Mouse (Mus musculus): ENCODE data around the gene Nup155. TPM values are rescaled to one million over a fixed set of nuclear protein-coding genes. Genes with fewer than 3 reads are reported as not detected.
"Not testable (repeated sequence)": the region's sequence is repeated elsewhere in the genome, so short reads cannot be mapped to it uniquely, and the experiment has no call there.

The Nup155 gene
- total RNA-seq (2015), result 46.8 and 61.2 TPM in 2 replicates
- total RNA-seq (2017), result 47.9 and 57.7 TPM in 2 replicates

DNA sequence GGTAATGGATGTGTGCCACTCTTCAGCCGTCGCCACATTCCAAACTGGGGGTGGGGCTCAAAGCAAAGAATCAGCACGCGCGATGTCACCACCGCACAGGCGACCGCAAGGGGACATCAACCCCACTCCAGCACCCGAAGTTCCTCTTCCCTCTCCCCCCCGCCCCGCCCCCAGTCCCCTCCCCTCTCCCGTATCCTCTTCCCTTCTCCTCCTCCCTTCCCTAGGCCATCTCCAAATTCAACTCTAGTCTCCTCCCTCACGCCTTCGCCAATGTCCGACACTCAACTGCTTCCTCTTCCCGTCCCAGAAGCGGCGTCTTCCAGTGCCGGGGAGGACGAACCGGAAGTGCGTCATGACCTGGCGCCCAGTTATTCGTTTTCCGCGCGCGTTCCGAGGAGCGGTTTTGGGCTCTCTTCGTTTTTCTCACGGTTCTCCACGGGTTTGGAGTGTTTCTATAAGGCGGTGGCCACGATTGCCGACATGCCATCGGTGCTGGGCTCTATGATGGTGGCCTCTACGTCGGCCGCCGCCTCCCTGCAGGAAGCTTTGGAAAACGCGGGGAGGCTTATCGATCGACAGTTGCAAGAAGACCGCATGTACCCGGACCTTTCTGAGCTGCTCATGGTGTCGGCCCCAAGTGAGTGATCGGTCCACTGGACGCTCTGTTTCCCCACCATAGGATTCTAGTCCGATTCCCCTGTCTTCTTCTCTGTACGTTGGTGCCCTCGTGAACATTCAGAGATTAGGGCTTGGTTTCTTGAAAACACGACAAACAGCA, at the start of gene Nup155:
Gene Nup155, plus strand, starts transcription at position 308 of the 778 bp plus-strand sequence.
- peak; percentile 97 for ATAC-seq (replicated peaks; ENCODE audit: poor library complexity)

DNA sequence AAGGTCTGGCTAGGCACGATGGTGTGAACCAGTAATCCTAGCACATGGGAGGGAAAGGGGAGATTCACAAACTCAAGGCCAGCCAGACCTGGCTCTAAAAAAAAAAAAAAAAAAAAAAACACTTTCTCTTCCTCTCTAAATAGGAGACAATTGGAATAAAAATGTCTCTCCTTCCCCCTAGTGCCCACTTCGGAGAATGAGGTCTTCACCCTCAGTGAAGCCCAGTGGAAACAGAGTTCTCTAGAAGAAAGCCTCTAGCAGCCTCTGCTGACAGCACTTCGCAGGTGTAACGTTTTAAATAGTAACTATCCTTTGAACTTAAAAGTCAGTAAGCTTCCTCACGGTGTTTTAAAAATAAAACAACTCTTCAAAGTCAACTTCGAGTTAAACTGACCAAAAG, 43.9 kb upstream of the Nup155 start:
- no peak for ATAC-seq (replicated peaks; ENCODE audit: poor library complexity)

DNA sequence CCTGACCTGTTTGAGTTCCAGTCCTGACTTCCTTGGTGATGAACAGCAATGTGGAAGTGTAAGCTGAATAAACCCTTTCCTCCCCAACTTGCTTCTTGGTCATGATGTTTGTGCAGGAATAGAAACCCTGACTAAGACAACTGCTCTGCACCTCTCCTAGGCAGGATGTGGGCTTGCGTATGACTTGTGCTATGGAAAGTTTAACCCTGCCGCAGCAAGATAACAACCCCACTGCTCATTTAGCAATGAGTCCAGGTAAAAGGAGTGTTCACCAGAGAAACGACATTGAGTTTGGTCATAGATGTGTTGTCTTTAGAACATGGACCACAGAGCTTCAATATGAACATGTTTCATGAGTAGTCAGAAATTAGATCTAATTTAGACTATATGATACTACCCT, 35.9 kb upstream of the Nup155 start:
- ATAC-seq (replicated peaks; ENCODE audit: poor library complexity), result not testable (repeated sequence)

DNA sequence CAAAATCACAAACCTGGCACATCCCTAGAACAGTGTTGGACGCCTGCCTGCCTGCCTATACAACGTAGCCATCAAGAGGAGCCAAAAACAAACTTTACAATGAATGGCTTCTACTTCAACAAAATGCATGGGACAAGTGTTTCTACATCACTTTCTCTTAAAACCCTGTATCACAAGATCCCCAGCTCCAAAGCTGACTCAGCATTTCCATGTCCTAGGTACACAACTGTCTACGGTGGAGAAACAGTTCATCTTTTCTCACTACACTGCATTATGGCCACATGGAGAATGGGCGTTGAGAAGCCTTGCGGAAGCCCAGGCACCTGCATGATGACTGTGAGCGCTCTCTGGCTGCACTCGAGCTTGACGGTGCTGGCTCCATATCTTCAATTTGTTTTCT, 26.9 kb upstream of the Nup155 start:
- ATAC-seq (replicated peaks; ENCODE audit: poor library complexity), result no peak

DNA sequence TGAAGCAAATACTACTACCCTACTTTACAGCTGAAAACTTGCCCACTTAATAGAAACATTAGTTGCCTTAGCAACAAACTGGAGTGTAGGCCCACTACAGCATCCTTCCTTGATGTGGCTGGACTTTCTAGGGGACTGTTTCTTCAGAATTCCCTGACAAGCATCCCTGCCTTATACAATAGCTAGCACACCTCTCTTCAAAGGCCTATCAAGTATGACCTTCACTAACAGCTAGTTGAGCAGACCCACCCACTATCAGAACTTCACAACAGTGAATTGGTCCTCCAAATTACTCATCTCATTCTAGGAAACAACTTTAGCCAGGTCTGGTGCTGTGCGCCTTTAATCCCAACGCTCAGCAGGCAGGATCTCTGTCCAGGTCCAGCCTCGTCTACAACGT, 21.8 kb upstream of the Nup155 start:
- no peak for ATAC-seq (replicated peaks; ENCODE audit: poor library complexity)

DNA sequence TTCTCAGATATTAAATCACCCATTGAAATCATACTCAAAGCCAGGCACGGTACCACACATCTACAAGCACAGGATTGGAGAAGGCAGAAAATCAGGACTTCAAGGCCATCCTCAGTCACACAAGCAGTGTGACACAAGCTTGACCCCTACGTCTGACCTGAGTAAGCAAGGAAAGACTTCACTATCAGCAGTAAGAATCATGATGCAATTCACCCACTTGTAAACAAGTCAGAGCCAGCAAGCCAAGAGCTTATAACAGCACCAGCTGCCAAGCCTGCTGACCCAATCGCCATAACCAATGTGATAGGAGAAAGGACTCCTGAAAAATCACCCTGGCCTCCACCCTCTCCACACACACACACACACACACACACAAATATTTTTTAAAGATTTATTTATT, 20.4 kb upstream of the Nup155 start:
- ATAC-seq (replicated peaks; ENCODE audit: poor library complexity), result no peak

DNA sequence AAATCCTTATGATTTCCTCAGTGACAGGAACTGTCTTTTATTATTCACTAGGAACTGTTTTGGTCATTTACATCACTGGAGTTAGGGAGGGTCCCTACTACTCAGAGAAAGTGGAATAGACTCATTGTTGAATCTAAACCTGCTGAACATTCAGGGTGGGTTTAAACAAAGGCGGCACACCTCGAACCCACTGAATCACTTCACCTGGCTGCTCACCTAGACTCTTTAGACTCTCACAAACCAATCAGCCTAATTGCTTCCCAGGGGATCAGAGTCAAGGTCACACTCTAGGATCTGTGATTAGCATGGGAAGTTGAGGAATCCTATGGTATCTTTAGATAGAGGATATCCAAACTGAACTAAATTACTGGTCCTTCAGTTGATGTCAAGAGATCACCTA, 18.4 kb upstream of the Nup155 start:
- ATAC-seq (replicated peaks; ENCODE audit: poor library complexity), result no peak

DNA sequence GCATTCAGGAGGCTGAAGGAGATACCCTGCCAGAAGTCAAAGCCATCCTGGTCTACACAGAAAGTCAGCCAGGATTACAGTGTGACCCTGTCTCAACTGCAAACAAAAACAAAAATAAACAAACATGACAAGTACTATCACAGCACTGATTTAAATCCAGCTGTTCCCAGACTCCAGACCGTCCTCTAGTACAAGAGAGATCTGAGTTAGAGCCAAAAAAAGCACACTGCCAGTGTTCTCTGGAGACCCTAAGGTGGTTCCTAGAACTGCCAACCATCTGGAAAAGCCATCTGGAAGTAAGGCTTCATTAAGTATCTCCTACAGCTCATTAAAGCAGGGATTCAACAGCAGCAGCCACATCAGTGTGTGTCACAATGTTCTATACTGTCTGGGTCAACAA, 16.4 kb upstream of the Nup155 start:
- ATAC-seq (replicated peaks; ENCODE audit: poor library complexity), result not testable (repeated sequence)

DNA sequence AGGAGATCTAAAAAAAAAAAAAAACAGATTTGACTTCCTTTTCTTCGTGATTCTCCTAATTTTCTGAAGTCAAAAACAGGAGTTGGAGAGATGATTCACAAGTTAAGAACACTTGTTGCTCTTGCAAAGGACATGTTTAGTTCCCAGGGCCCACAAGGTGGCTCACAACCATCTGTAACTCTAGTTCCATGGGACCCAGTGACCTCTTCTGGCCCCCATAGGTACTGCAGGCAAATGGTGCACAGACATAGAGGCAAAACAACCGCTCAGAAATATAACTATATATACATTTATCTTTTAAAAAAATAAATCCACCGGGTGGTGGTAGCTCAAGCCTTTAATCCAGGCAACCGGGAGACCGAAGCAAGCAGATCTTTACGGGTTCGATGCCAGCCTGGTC, 11.2 kb upstream of the Nup155 start:
- ATAC-seq (replicated peaks; ENCODE audit: poor library complexity), result peak; percentile 83

DNA sequence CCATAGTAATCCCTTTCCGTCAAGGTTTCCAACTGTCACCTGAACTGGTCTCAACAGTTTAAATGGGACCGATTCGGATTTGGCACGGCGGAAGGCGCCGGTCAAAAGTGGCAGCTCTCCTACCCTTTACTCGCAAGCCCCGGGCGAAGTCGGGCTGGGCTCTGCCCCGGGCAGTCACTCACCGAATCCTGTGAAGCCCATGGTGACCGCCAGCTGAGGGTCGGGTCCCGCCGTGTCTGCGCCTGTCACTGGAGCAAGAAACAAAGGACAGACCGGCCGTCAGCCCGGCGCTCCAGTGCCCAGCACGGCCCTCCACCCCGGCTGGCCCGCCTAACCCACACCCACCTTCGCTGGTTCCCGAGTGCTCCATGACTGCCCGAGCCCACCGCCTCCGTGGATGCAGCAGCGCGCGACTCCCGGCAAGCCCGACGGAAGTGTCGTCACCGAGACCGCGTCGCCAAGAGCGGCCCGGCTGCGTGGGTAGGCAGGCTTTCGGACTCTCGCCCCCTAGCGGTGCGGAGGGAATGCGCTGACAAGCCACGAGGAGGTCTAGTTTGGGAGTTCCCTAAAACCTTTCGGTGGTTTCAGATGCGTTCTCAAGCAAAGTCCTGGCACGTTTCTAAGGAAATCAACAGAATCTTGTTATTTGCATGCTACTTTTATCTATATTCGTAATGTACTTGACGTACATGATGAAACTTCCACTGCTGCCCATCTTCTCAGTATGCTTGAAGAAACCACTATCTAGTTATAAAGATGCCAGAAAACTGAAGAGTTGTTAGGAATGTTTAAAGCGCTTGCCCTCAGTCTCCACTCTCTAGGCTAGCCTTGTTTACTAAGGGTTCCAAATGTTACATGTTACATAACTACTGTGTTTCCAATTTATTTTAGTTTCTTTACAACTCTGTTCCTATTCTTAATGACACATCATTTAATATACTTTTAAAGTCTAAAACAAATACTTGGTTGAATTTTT, 10.0 kb upstream of the Nup155 start, which contains the start of gene Wdr70:
Gene Wdr70, minus strand, starts transcription at position 436 of the 976 bp plus-strand sequence.
- peak; percentile 98 for ATAC-seq (replicated peaks; ENCODE audit: poor library complexity)

DNA sequence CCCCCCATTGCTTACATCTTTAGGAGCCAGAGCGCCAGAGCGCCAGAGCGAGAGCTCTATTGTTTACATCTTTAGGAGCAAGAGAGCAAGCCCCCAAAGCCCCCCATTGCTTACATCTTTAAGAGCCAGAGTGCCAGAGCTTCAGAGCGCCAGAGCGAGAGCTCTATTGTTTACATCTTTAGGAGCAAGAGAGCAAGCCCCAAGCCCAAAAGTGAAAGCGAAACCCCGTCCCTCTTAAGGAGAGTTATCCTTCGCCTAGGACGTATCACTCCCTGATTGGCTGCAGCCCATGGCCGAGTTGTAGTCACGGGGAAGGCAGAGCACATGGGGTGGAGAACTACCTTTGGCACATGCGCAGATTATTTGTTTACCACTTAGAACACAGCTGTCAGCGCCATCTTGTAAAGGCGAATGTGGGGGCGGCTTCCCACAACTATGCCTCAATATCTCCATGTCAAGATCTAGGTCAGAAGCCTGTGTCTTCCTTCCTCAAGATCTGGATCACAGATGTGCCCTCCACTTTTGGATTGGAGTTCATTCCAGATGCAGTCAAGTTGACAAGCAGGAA, 7.0 kb upstream of the Nup155 start:
- not testable (repeated sequence) for ATAC-seq (replicated peaks; ENCODE audit: poor library complexity)

DNA sequence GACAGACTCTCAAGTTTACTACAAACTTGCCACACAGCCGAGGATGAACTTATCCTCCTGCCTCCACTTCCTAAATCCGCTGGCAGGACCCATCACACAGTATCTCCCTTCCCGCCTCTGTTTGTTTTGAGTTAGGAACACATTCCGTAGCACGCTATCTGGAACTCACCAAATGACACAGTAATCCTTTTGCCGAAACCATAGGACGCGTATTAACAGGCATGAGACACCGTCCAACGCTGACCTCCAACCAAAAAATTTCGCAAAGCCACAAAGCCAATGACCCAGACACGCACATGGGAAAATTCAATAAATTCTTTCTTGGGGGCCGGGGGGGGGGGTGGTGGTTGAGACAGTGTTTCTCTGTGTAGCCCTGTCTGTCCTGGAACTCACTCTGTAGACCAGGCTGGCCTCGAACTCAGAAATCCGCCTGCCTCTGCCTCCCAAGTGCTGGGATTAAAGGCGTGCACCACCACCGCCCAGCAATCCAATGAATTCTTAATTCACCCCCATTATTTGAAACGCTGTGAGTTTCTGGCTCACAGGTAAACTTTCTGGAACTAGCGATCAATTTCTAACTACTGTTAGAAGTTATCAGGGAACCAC, 610 bp upstream of the Nup155 start:
- ATAC-seq (replicated peaks; ENCODE audit: poor library complexity), result no peak

DNA sequence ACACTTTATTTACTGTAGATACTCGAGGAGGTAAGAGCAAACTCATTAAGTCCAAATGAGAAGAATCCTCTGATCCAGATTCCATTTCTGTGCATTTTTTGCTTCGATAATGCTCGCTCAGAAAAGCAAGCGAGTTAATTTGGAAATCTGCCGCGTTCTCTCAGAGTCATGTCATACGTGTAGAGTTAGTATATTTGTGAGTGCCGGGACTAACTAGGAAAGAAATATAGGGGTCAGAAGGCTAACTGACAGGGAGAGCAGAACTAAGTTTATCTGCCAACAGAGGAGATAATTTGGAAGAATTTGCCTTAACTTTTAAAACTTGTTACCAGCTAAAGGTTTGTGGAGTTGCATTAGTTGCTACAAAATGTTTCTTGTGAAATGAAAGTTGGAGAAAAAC, 709 bp downstream of the Nup155 start:
- ATAC-seq (replicated peaks; ENCODE audit: poor library complexity), result no peak

DNA sequence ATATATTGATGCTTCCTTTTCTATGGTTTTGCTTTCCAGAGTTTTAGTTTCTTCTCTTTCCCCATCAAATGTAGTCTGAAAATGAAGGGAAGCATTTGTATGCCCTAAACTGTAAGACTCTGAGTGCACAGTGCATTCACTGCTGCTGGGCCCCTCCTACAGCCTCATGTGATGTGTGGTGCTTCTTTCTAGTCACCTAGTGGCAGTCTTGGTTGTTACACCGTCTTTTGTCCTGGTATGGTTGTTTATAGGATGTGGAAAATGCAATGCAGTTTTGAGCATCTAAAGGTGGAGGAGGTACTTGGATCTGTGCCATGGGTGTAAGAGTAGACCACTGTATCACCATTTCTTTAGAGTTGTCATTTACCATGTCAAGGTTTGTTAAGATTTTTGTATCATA, 20.2 kb downstream of the Nup155 start:
- peak; percentile 69 for ATAC-seq (replicated peaks; ENCODE audit: poor library complexity)

DNA sequence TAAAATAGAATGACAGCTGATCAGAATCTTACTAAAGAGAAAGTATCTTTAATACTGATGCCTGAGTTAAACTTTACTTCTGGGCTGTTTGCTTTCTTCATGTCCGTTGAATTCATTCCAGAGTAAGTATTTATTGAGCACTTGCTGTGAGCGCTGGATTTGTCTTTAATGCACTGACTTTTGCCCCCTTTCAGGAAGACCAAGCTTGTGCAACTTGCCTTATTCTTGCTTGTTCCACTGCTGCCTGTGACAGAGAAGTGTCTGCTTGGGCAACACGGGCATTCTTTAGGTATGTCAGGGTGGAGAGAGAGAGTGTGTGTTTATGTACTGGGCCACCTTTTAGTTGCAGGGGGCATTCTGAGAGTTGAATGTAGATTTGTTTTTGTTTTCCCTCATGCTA, 22.2 kb downstream of the Nup155 start:
- no peak for ATAC-seq (replicated peaks; ENCODE audit: poor library complexity)

DNA sequence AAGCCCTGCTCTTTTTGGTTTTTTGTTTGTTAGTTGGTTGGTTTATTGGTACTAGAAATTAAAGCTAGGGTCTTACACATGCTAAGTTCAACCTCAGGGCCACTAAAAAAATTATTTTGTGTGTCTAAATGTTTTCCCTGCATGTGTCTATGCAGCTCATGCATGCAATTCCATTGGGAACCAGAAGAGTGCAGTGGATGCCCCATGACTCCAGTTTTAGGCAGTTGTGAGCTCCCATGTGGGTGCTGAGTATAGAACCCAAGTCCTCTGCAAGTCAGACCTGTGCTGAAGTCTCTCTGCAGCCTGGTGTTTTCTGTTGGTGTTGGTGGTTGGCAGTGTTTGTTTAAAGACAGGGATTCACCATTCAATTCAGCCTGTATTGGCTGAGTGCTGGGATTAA, 22.7 kb downstream of the Nup155 start:
- 0 out of 2 replicates have a peak, but pooled peaks have one; percentile 48 for ATAC-seq (replicated peaks; ENCODE audit: poor library complexity)

DNA sequence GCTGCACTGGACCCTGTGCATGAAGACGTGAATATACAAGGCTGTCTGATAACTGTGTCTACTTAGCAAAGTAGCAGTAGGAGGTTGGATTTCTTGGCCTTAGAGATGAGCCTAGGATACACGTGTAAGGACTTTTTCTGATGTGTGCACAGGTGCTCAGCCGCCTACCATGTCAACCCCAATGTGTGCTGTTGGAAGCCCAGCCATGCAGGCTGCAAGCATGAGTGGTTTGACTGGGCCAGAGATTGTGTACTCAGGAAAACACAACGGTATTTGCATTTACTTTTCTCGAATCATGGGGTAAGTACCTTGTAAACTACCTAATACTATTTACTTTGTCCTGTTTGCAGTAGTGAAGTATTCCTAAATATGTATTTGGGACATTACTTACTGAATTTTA, 26.5 kb downstream of the Nup155 start:
- no peak for ATAC-seq (replicated peaks; ENCODE audit: poor library complexity)

DNA sequence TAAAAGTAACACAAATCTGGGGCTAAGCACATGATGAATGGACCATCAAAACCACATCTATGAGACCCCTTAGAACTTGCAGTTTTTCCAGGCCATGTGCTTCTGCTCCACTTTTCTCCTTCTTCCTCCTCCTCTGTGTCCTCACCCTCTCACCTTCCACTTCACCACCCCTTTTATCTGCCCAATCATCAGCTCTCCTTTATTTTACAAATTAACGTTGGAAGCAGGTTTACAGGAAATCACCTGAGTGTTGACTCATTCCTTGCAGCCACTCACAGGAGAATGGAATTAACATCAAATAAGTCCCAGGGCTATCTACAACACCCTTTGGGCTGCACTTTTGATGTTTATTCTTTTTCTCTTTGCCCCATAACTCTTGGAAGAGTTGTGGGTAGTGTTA, 52.8 kb downstream of the Nup155 start:
- no peak for ATAC-seq (replicated peaks; ENCODE audit: poor library complexity)

DNA sequence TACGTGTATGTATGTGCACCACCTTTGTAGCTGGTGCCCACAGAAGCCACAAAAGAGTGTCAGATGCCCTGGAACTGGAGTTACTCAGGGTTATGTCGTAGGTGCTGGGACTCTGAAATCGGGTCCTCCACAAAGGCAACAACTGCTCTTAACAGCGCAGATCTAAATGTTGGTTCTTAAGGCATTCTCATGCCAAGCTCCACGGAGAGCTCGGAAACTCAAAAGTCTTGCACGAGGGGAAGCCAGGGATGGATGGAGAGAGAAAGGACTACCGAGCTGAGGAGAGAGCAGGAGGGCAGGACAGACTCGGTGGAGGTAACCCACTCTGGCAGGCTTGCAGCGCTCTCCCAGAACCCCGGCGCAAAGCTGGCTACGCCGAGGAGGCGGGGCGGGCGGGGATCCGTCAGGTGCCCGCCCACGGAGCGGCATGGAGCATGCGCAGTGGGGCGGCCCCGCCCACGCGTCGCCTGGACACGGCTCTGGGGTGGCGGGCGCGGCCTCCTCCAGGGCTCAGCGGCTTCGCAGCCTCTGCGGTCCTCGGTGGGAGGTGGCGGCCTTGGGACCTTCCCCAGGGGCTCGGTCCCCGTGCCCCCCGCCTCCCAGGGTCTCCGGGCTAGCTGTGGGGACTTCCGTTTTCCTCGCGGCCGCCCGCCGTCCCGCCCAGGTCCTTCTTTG, 59.7 kb downstream of the Nup155 start, which contains the start of gene Cplane1:
Gene Cplane1, plus strand, starts transcription at position 516 of the 675 bp plus-strand sequence.
- peak; percentile 93 for ATAC-seq (replicated peaks; ENCODE audit: poor library complexity)

DNA sequence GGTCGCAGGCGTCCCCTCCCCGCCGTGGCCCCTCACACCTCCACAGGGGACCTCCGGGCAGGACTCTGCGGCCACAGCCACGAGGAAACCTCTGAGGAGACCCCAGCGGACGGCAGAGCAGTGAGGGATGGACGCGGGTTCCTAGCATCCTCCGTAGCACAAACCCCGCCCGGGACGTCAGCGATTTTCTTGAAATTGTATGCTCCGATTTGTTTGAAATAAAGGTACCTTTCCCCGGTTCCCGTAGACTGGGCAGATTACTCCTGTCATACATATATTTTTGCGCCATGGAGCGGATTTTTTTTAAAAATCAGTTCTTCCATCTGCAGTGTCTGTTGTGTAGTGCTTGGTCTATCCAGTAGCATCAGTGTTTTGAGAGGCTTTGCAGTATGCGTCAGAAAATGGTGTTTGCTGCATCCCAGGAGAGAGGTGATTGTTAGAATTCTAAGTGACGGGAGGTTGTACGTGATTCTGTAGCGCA, 60.2 kb downstream of the Nup155 start:
- ATAC-seq (replicated peaks; ENCODE audit: poor library complexity), result 0 out of 2 replicates have a peak, but pooled peaks have one; percentile 25
